Mouse (Mus musculus) brain, embryonic 14.5 days (tissue): ENCODE results near the gene Dbx1. TPM values are rescaled to one million over a fixed set of nuclear protein-coding genes. Genes with fewer than 3 reads are reported as not detected.

Source experiments
- DNase-seq: peaks from one replicate; pipeline ENCODE4 v3.0.0-alpha.2; 2011; ENCODE audit warnings: low read depth
- CTCF ChIP-seq: fragments of 200-500 bp; IDR thresholded peaks from 2 replicates; pipeline ENCODE4 v1.5.1; 2012; ENCODE audit warnings: inconsistent platforms, mild to moderate bottlenecking, moderate library complexity, borderline replicate concordance; ENCODE audit not compliant: insufficient read depth, insufficient read length; ENCODE audit errors: extremely low read depth
- POLR2A ChIP-seq: fragments of 200-500 bp; IDR thresholded peaks from 2 replicates; pipeline ENCODE4 v1.6.1; 2012; ENCODE audit warnings: mild to moderate bottlenecking, inconsistent platforms, borderline replicate concordance; ENCODE audit not compliant: poor library complexity, insufficient read depth, insufficient read length, severe bottlenecking; ENCODE audit errors: extremely low read depth
- polyA plus RNA-seq: library from polyadenylated mRNA; depleted of rRNA; stranded (reverse); fragments of >200 nt; gene quantifications from 2 replicates; pipeline ENCODE4 v1.2.3, GENCODE M21; 2012; rRNA removed

Gene Dbx1
- polyA plus RNA-seq, 1 experiment = 14.1 TPM

GRCm38 (mm10) chr7:49583176-49583575, 53.5 kb downstream of the Dbx1 start:
- TF ChIP-seq CTCF (no peak), POLR2A (no peak)
- no peak for DNase-seq

GRCm38 (mm10) chr7:49582551-49582950, 54.1 kb downstream of the Dbx1 start:
- no peak for TF ChIP-seq CTCF
- no peak for DNase-seq

- TF ChIP-seq CTCF (no peak), POLR2A (no peak)
- DNase-seq = no peak
Observed at GRCm38 (mm10) chr7:49581951-49582350, 54.7 kb downstream of the Dbx1 start.

Other genes starting within 250 kb of the Dbx1 start
- gene Htatip2, start 122.3 kb upstream of the Dbx1 start, polyA plus RNA-seq = 1.3 and 1.5 TPM in 2 replicates
- 38.7 and 41.1 TPM in 2 replicates for gene Prmt3, start 141.5 kb upstream of the Dbx1 start, polyA plus RNA-seq